Mouse (Mus musculus) midbrain, embryonic 10.5 days (tissue): Measurements from ENCODE around the gene R3hdm2. TPM values are rescaled to one million over a fixed set of nuclear protein-coding genes. Genes with fewer than 3 reads are reported as not detected.

ENCODE experiments used
- DNase-seq: peaks from one replicate; pipeline ENCODE4 v3.0.0-alpha.2; 2017; ENCODE audit warnings: low spot score
- H3K27ac ChIP-seq: fragments of 300-500 bp; sonication (generic); replicated peaks from 2 replicates; pipeline ENCODE4 v1.5.1; 2016; ENCODE audit warnings: mild to moderate bottlenecking
- H3K27me3 ChIP-seq: fragments of 300-500 bp; sonication (generic); 2 replicates; pipeline ENCODE4 v1.6.1; 2016; ENCODE audit warnings: low read depth, mild to moderate bottlenecking; ENCODE audit not compliant: poor library complexity, severe bottlenecking
- H3K36me3 ChIP-seq: fragments of 300-500 bp; sonication (generic); 2 replicates; pipeline ENCODE4 v1.6.1; 2016; ENCODE audit warnings: mild to moderate bottlenecking, moderate library complexity
- H3K4me1 ChIP-seq: fragments of 300-500 bp; sonication (generic); 2 replicates; pipeline ENCODE4 v1.6.1; 2016
- H3K4me3 ChIP-seq: fragments of 300-500 bp; sonication (generic); 2 replicates; pipeline ENCODE4 v1.5.1; 2016; ENCODE audit warnings: mild to moderate bottlenecking, moderate library complexity
- H3K9me3 ChIP-seq: fragments of 300-500 bp; sonication (generic); replicated peaks from 2 replicates; pipeline ENCODE4 v1.6.1; 2016; ENCODE audit warnings: mild to moderate bottlenecking
- WGBS: fragments of 180-500 bp; shearing (Covaris S2); methylation state at CpG from one replicate; pipeline ENCODE4 v1.1.7; 2016; 5-methylcytosine and 5-hydroxymethylcytosine counted together
- polyA plus RNA-seq: library from polyadenylated mRNA; unstranded; fragments of >200 nt; fragmentation: Nextera tagmentation; extraction: Ambion mirVana; gene quantifications from 2 replicates; pipeline ENCODE4 v1.2.1, GENCODE M21; 2016

The R3hdm2 gene
- polyA plus RNA-seq, 1 experiment from 2014 or later = 29.6 TPM

DNA sequence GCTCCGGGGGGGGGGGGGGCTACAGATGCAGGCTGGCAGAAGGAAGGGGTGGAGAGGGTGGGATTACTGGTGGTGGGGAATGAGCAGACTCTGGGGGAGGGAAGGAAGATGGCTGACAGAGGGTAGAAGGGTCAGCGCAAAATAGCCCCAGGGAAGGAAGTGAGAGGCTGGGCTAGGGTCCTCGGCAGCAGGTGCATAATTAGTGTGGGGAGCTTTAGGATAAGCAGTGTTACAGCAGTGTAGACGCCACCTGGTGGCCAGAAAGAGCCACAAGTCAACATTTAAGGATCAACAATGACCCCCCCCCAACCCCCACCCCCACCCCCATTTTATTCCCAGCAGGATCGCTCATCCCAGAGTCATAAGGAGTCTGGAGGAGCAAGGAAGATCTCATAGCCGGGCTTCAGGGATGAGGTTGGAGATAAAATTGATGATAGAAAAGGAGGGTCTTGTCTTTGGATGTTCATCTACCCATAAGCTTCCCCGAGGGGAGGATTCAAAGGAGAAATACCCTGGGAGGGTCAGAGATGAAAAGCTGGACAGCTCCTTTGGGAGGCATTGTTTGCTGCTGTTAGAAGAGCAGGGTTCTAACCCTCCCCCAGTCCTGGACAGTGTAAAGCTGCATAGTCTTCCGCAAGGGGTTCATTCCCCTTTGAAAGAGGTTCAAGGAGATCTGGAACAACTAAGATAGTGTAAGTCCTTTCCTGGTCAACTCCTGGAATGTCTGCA is 156.6 kb downstream of the R3hdm2 start:
- 0 out of 2 replicates have a peak overlapping the region, but pooled peaks have one; percentile 2 for H3K4me3 ChIP-seq
- peaks cover 65% of the 10 kb centered on the region for H3K27me3 ChIP-seq
- peaks cover 35% of the 10 kb centered on the region for H3K36me3 ChIP-seq
- peak; percentile 68 for DNase-seq
- H3K27ac ChIP-seq = 0 out of 2 replicates have a peak overlapping the region, but pooled peaks have one; percentile 33
- 12% methylated on average over 8 of the region's 8 CpGs for WGBS
- peaks cover 52% of the 10 kb centered on the region for H3K4me1 ChIP-seq
- H3K9me3 ChIP-seq = no peaks in the 10 kb centered on the region

- WGBS = 25% methylated on average over 7 of the region's 7 CpGs
- Histone ChIP-seq H3K4me1 (peaks cover 57% of the 10 kb centered on the region), H3K27ac (no peak overlapping the region), H3K27me3 (peaks cover 52% of the 10 kb centered on the region), H3K9me3 (no peaks in the 10 kb centered on the region), H3K36me3 (peaks cover 48% of the 10 kb centered on the region), H3K4me3 (no peak overlapping the region)
- DNase-seq = peak; percentile 78
Measured at GRCm38 (mm10) chr10:127537854-127538583, 157.9 kb downstream of the R3hdm2 start.

DNA sequence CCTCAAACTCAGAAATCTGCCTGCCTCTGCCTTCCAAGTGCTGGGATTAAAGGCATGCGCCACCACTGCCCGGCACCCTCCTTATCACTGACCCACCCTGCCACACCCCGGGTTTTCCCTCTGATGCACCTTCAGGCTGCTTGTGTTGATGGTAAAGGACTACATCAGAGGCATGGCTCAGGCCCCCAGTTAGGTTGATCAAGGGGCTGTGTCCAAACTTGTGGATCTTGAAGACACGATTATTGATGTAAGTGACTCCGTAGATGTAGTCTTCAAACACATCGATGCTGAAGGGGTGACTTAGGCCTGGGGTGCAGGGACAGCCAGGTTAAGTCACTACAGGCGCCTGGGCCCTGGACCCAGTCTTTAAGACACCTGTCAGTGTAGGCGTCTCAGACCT is 161.4 kb downstream of the R3hdm2 start:
- DNase-seq = no peak
- H3K36me3 ChIP-seq = peaks cover 82% of the 10 kb centered on the region
- H3K4me3 ChIP-seq = no peak overlapping the region
- WGBS = 93% methylated on average over 8 of the region's 8 CpGs
- H3K27me3 ChIP-seq = peaks cover 17% of the 10 kb centered on the region
- H3K4me1 ChIP-seq = peaks cover 24% of the 10 kb centered on the region
- no peaks in the 10 kb centered on the region for H3K9me3 ChIP-seq
- H3K27ac ChIP-seq = no peak overlapping the region

- peak overlapping the region; percentile 7 for H3K27ac ChIP-seq
- H3K36me3 ChIP-seq = peaks cover 88% of the 10 kb centered on the region
- H3K4me3 ChIP-seq = no peak overlapping the region
- no peak for DNase-seq
- WGBS = 77% methylated on average over 13 of the region's 13 CpGs
- H3K4me1 ChIP-seq = peaks cover 19% of the 10 kb centered on the region
- peaks cover 12% of the 10 kb centered on the region for H3K27me3 ChIP-seq
- H3K9me3 ChIP-seq = no peaks in the 10 kb centered on the region
Measured at GRCm38 (mm10) chr10:127542084-127542483, 162.0 kb downstream of the R3hdm2 start.

- H3K4me3 ChIP-seq = no peak overlapping the region
Measured at GRCm38 (mm10) chr10:127542720-127543119, 162.6 kb downstream of the R3hdm2 start.

DNA sequence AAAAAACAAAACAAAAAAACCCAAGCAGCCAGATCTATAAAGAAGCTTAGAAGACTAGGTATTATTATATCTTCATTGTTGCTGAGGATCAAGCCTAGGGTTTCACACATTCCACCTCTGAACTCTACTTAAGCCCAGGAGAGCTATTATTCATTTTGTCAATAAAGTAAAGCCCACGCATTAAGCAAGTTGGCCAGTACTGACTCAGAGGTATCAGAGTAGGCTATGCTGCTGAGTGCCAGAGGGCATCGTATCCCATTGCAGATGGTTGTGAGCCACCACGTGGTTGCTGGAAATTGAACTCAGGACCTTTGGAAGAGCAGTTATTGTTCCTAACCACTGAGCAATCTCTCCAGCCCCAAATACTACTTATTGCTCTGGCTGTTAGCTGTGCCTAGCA is 163.8 kb downstream of the R3hdm2 start:
- 90% methylated on average over 3 of the region's 3 CpGs for WGBS
- H3K27ac ChIP-seq = no peak overlapping the region
- peaks cover 12% of the 10 kb centered on the region for H3K4me1 ChIP-seq
- no peaks in the 10 kb centered on the region for H3K27me3 ChIP-seq
- no peak overlapping the region for H3K4me3 ChIP-seq
- H3K9me3 ChIP-seq = no peaks in the 10 kb centered on the region
- peaks cover 100% of the 10 kb centered on the region for H3K36me3 ChIP-seq
- DNase-seq = no peak

More at GRCm38 (mm10) chr10:127542720-127543119, 162.6 kb downstream of the R3hdm2 start:
- peaks cover 5% of the 10 kb centered on the region; the same call in 1 of the 2 replicates for H3K27me3 ChIP-seq
- peaks cover 95% of the 10 kb centered on the region for H3K36me3 ChIP-seq
- no peaks in the 10 kb centered on the region for H3K9me3 ChIP-seq
- 46% methylated on average over 6 of the region's 6 CpGs for WGBS
- peak overlapping the region; percentile 7 for H3K27ac ChIP-seq
- DNase-seq = no peak
- H3K4me1 ChIP-seq = peaks cover 14% of the 10 kb centered on the region

- 94% methylated on average over 20 of the region's 20 CpGs for WGBS
- no peak for DNase-seq
- Histone ChIP-seq H3K9me3 (no peaks in the 10 kb centered on the region), H3K27me3 (no peaks in the 10 kb centered on the region), H3K27ac (no peak overlapping the region), H3K4me3 (no peak overlapping the region), H3K36me3 (peaks cover 100% of the 10 kb centered on the region), H3K4me1 (peaks cover 12% of the 10 kb centered on the region)
Measured at GRCm38 (mm10) chr10:127544375-127544774, 164.2 kb downstream of the R3hdm2 start.

GRCm38 (mm10) chr10:127546505-127546904 is 166.4 kb downstream of the R3hdm2 start:
- 83% methylated on average over 7 of the region's 7 CpGs for WGBS
- no peak for DNase-seq
- H3K4me1 ChIP-seq = peaks cover 12% of the 10 kb centered on the region
- H3K36me3 ChIP-seq = peaks cover 100% of the 10 kb centered on the region
- no peaks in the 10 kb centered on the region for H3K27me3 ChIP-seq
- no peaks in the 10 kb centered on the region for H3K9me3 ChIP-seq
- H3K27ac ChIP-seq = no peak overlapping the region
- H3K4me3 ChIP-seq = no peak overlapping the region

DNA sequence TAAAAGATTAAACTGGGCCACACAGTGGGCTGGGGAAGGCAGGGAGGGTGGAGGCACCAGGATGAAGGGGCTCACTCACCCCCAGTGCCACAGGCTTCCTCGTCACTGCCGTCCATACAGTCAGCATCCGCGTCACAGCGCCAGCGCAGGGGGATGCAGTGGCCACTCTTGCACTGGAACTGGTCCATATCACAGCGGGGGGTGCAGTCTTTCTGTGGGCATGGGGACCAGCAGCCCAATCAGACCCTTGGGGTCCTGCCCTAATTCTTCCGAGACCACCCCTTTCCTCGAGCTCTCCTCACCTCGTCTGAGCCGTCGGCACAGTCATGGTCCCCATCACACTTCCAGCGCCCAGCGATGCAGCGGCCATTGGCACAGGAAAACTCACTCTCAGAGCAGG is 168.1 kb downstream of the R3hdm2 start:
- Histone ChIP-seq H3K4me1 (no peaks in the 10 kb centered on the region), H3K27ac (no peak overlapping the region), H3K9me3 (no peaks in the 10 kb centered on the region), H3K4me3 (no peak overlapping the region), H3K36me3 (peaks cover 100% of the 10 kb centered on the region), H3K27me3 (no peaks in the 10 kb centered on the region)
- DNase-seq = no peak
- 94% methylated on average over 15 of the region's 15 CpGs for WGBS

Other genes starting within 250 kb of the R3hdm2 start
- 4.9 and 6.1 TPM in 2 replicates for gene B4galnt1, start 215.1 kb upstream of the R3hdm2 start, polyA plus RNA-seq
- gene Slc26a10, start 199.7 kb upstream of the R3hdm2 start, polyA plus RNA-seq = 0.87 and 1.4 TPM in 2 replicates
- 24.8 and 28.7 TPM in 2 replicates for gene Arhgef25, start 190.2 kb upstream of the R3hdm2 start, polyA plus RNA-seq
- 119 and 142 TPM in 2 replicates for gene Dtx3, start 184.6 kb upstream of the R3hdm2 start, polyA plus RNA-seq
- 16.5 and 18.1 TPM in 2 replicates for gene Pip4k2c, start 168.7 kb upstream of the R3hdm2 start, polyA plus RNA-seq
- gene Kif5a, start 117.0 kb upstream of the R3hdm2 start, polyA plus RNA-seq = 14.9 and 29.4 TPM in 2 replicates
- gene Dctn2, start 114.0 kb upstream of the R3hdm2 start, polyA plus RNA-seq = 212 and 239 TPM in 2 replicates
- gene Mbd6, start 91.3 kb upstream of the R3hdm2 start, polyA plus RNA-seq = 11.9 and 13.0 TPM in 2 replicates
- gene Mars, start 68.5 kb upstream of the R3hdm2 start, polyA plus RNA-seq = 180 and 187 TPM in 2 replicates
- gene Arhgap9, start 58.4 kb upstream of the R3hdm2 start, polyA plus RNA-seq = 1.1 and 1.3 TPM in 2 replicates
- gene Gli1, start 38.4 kb upstream of the R3hdm2 start, polyA plus RNA-seq = 7.8 and 11.0 TPM in 2 replicates
- 0.02 TPM in 1 of 2 replicates, not detected in the other for gene Inhbe, start 25.9 kb upstream of the R3hdm2 start, polyA plus RNA-seq
- not detected in 2 replicates for gene Inhbc, start 9.9 kb upstream of the R3hdm2 start, polyA plus RNA-seq
- 0.52 and 0.62 TPM in 2 replicates for gene Stac3, start 121.4 kb downstream of the R3hdm2 start, polyA plus RNA-seq
- 5.2 and 5.8 TPM in 2 replicates for gene Ndufa4l2, start 134.6 kb downstream of the R3hdm2 start, polyA plus RNA-seq
- gene Shmt2, start 142.1 kb downstream of the R3hdm2 start, polyA plus RNA-seq = 107 and 121 TPM in 2 replicates
- 19.4 and 27.2 TPM in 2 replicates for gene Nxph4, start 154.2 kb downstream of the R3hdm2 start, polyA plus RNA-seq
- gene Lrp1, start 240.8 kb downstream of the R3hdm2 start, polyA plus RNA-seq = 54.9 and 69.8 TPM in 2 replicates